Mouse (Mus musculus): ENCODE results near the gene Asphd1.
"Not testable (repeated sequence)": the region's sequence is repeated elsewhere in the genome, so short reads cannot be mapped to it uniquely, and the experiment has no call there.

Gene Asphd1

GRCm38 (mm10) chr7:126950647-126951615 lies 1.5 kb upstream of the Asphd1 start:
- in situ Hi-C loops (cut with MboI, MseI) = loop anchor here (5.0 kb wide), 1 partner anchor 119 kb away; the partner anchor contains the start of gene 4930451I11Rik

GRCm38 (mm10) chr7:126949793-126950646 lies 638 bp upstream of the Asphd1 start, which contains the start of gene Sez6l2:
Gene Sez6l2, plus strand, starts transcription at chr7:126950563.
- in situ Hi-C loops (cut with MboI, MseI) = loop anchor here (5.0 kb wide), 1 partner anchor 118 kb away; the partner anchor contains the start of gene 4930451I11Rik

GRCm38 (mm10) chr7:126948626-126949025 lies 756 bp downstream of the Asphd1 start:
- in situ Hi-C loops (cut with MboI, MseI) = no loop called here

GRCm38 (mm10) chr7:126946530-126946929 lies 2.9 kb downstream of the Asphd1 start:
- in situ Hi-C loops (cut with MboI, MseI) = no loop called here

- in situ Hi-C loops (cut with MboI, MseI) = no loop called here
These were observed 7.6 kb downstream of the Asphd1 start for GRCm38 (mm10) chr7:126941801-126942200.

- in situ Hi-C loops (cut with MboI, MseI) = no loop called here
These were observed 8.2 kb downstream of the Asphd1 start for GRCm38 (mm10) chr7:126941171-126941570.

GRCm38 (mm10) chr7:126932652-126933051 lies 16.7 kb downstream of the Asphd1 start:
- in situ Hi-C loops (cut with MboI, MseI) = no loop called here

GRCm38 (mm10) chr7:126929046-126929445 lies 20.3 kb downstream of the Asphd1 start:
- in situ Hi-C loops (cut with MboI, MseI) = loop anchor here (5.0 kb wide), 1 partner anchor 52 kb away; no protein-coding TSS in a partner anchor

- in situ Hi-C loops (cut with MboI, MseI) = loop anchor here (5.0 kb wide), 1 partner anchor 51 kb away; no protein-coding TSS in a partner anchor
These were observed 20.9 kb downstream of the Asphd1 start, which contains the start of gene Kctd13 for GRCm38 (mm10) chr7:126928384-126929037. Gene Kctd13, plus strand, starts transcription at chr7:126928879.

GRCm38 (mm10) chr7:126926299-126926698 lies 23.1 kb downstream of the Asphd1 start:
- in situ Hi-C loops (cut with MboI, MseI) = loop anchor here (5.0 kb wide), 1 partner anchor 49 kb away; no protein-coding TSS in a partner anchor

- in situ Hi-C loops (cut with MboI, MseI) = no loop called here
These were observed 25.4 kb downstream of the Asphd1 start for GRCm38 (mm10) chr7:126923999-126924398.

- in situ Hi-C loops (cut with MboI, MseI) = no loop called here
These were observed 26.7 kb downstream of the Asphd1 start, which contains the start of gene Tmem219 for GRCm38 (mm10) chr7:126922624-126923060. Gene Tmem219, minus strand, starts transcription at chr7:126922917.

GRCm38 (mm10) chr7:126921563-126921962 lies 27.8 kb downstream of the Asphd1 start:
- in situ Hi-C loops (cut with MboI, MseI) = no loop called here

GRCm38 (mm10) chr7:126919973-126920372 lies 29.4 kb downstream of the Asphd1 start:
- in situ Hi-C loops (cut with MboI, MseI) = no loop called here

GRCm38 (mm10) chr7:126918356-126918755 lies 31.0 kb downstream of the Asphd1 start:
- in situ Hi-C loops (cut with MboI, MseI) = not testable (repeated sequence)

- in situ Hi-C loops (cut with MboI, MseI) = no loop called here
These were observed 34.5 kb downstream of the Asphd1 start for GRCm38 (mm10) chr7:126914844-126915243.

- in situ Hi-C loops (cut with MboI, MseI) = no loop called here
These were observed 43.8 kb downstream of the Asphd1 start for GRCm38 (mm10) chr7:126905590-126905989.

GRCm38 (mm10) chr7:126899781-126900180 lies 49.6 kb downstream of the Asphd1 start:
- in situ Hi-C loops (cut with MboI, MseI) = not testable (repeated sequence)

GRCm38 (mm10) chr7:126898102-126898990 lies 51.0 kb downstream of the Asphd1 start:
- in situ Hi-C loops (cut with MboI, MseI) = no loop called here
